ENCODE assay signal across 10 mouse cellular contexts in genomic region chr8:12502856-12503255, GRCm38 (mm10).
DNase-seq lines count a peak whose midpoint lies in the region; ATAC-seq and TF ChIP-seq lines count a peak whose summit lies in the region.
"Had no signal": no experiment of that assay in that cellular context is flagged by ENCODE, and none has a peak within 500 bp of the region (broad histone marks: within the 10 kb centered on the region; RNA-seq: fewer than 3 reads in every experiment).

No protein-coding gene starts in this region.

- no peak for DNase-seq in kidney, postnatal 4 days
- no peak for DNase-seq in embryonic facial prominence, embryonic 14.5 days (ENCODE audit: low spot score)
- DNase-seq in hindbrain, postnatal 0 days (ENCODE audit: low spot score) = no peak
- no peak for DNase-seq in thymus, postnatal 10 days (ENCODE audit: low spot score in 2 of 2)
- DNase-seq in yolk sac, embryonic 10.5 days (ENCODE audit: low spot score) = no peak
- DNase-seq: heart, postnatal 36 days had no signal

- H3K4me1 ChIP-seq in kidney, embryonic 16.5 days (ENCODE audit: insufficient read depth, low read length) = peaks cover 9% of the 10 kb centered on the region; the same call in 1 of the 2 replicates
- peaks cover 7% of the 10 kb centered on the region for H3K4me1 ChIP-seq in embryonic facial prominence, embryonic 14.5 days (ENCODE audit: control insufficient read depth, insufficient read depth, low read length)
- peaks cover 6% of the 10 kb centered on the region; the same call in 1 of the 2 replicates for H3K4me1 ChIP-seq in hindbrain, postnatal 0 days (ENCODE audit: insufficient read depth, low read length)
- peaks cover 32% of the 10 kb centered on the region for H3K4me1 ChIP-seq in neural tube, embryonic 12.5 days

- WGBS in kidney, embryonic 16.5 days = 13% methylated on average over 6 of the region's 6 CpGs
- WGBS in embryonic facial prominence, embryonic 14.5 days = 6% methylated on average over 6 of the region's 6 CpGs
- WGBS in hindbrain, postnatal 0 days = 22% methylated on average over 6 of the region's 6 CpGs
- WGBS in neural tube, embryonic 12.5 days = 7% methylated on average over 6 of the region's 6 CpGs

- H3K4me2 ChIP-seq in kidney, embryonic 16.5 days (replicated peaks; ENCODE audit: low read depth, low read length) = peak overlapping the region; percentile 50
- H3K4me2 ChIP-seq in embryonic facial prominence, embryonic 14.5 days (ENCODE audit: low read depth, low read length) = no peak overlapping the region; the same call in 1 of the 2 replicates
- H3K4me2 ChIP-seq in hindbrain, postnatal 0 days (ENCODE audit: low read depth, low read length) = peak overlapping the region; percentile 52
- peak overlapping the region; percentile 63 for H3K4me2 ChIP-seq in neural tube, embryonic 12.5 days (replicated peaks)

- H3K9me3 ChIP-seq in kidney, embryonic 16.5 days (ENCODE audit: low read length) = no peaks in the 10 kb centered on the region
- no peaks in the 10 kb centered on the region for H3K9me3 ChIP-seq in embryonic facial prominence, embryonic 14.5 days (ENCODE audit: control insufficient read depth, low read length)
- no peaks in the 10 kb centered on the region for H3K9me3 ChIP-seq in hindbrain, postnatal 0 days (ENCODE audit: low read length)
- H3K9me3 ChIP-seq in neural tube, embryonic 12.5 days = 0 out of 2 replicates have a peak, but pooled peaks cover 3% of the 10 kb centered on the region
- H3K9me3 ChIP-seq: embryonic facial prominence, embryonic 15.5 days had no signal

- ATAC-seq in kidney, embryonic 16.5 days (ENCODE audit: low FRiP score, low TSS enrichment) = no peak
- no peak for ATAC-seq in embryonic facial prominence, embryonic 14.5 days (ENCODE audit: low read depth)
- no peak; the same call in 1 of the 2 replicates for ATAC-seq in hindbrain, postnatal 0 days
- no peak for ATAC-seq in neural tube, embryonic 12.5 days (ENCODE audit: low FRiP score, low read depth)
- ATAC-seq in frontal cortex, adult (ENCODE audit: low TSS enrichment) = no peak

- H3K9ac ChIP-seq in kidney, embryonic 16.5 days (replicated peaks; ENCODE audit: low read length) = no peak overlapping the region
- no peak overlapping the region for H3K9ac ChIP-seq in embryonic facial prominence, embryonic 14.5 days (ENCODE audit: low read depth, low read length)
- no peak overlapping the region for H3K9ac ChIP-seq in hindbrain, postnatal 0 days (replicated peaks; ENCODE audit: low read length)
- H3K9ac ChIP-seq in neural tube, embryonic 12.5 days = no peak overlapping the region
- H3K9ac ChIP-seq: embryonic facial prominence, embryonic 15.5 days had no signal

- H3K27me3 ChIP-seq in kidney, embryonic 16.5 days (ENCODE audit: insufficient read depth, low read length) = peaks cover 78% of the 10 kb centered on the region
- peaks cover 85% of the 10 kb centered on the region for H3K27me3 ChIP-seq in embryonic facial prominence, embryonic 14.5 days (replicated peaks; ENCODE audit: control insufficient read depth, insufficient read depth, low read length)
- peaks cover 21% of the 10 kb centered on the region for H3K27me3 ChIP-seq in hindbrain, postnatal 0 days (ENCODE audit: insufficient read depth, low read length)
- H3K27me3 ChIP-seq in neural tube, embryonic 12.5 days (replicated peaks) = peaks cover 56% of the 10 kb centered on the region

- H3K4me3 ChIP-seq in kidney, embryonic 16.5 days (ENCODE audit: low read length) = no peak overlapping the region; the same call in 1 of the 2 replicates
- H3K4me3 ChIP-seq in embryonic facial prominence, embryonic 14.5 days (ENCODE audit: low read depth, low read length) = peak overlapping the region; percentile 14; the same call in 1 of the 2 replicates
- H3K4me3 ChIP-seq in hindbrain, postnatal 0 days (ENCODE audit: low read length) = peak overlapping the region; percentile 20; the same call in 1 of the 2 replicates
- H3K4me3 ChIP-seq in neural tube, embryonic 12.5 days = no peak overlapping the region
- H3K4me3 ChIP-seq: embryonic facial prominence, embryonic 15.5 days had no signal

- H3K27ac ChIP-seq in kidney, embryonic 16.5 days (ENCODE audit: low read length) = no peak overlapping the region
- no peak overlapping the region for H3K27ac ChIP-seq in embryonic facial prominence, embryonic 14.5 days (replicated peaks; ENCODE audit: low read depth, low read length)
- no peak overlapping the region for H3K27ac ChIP-seq in hindbrain, postnatal 0 days
- no peak overlapping the region for H3K27ac ChIP-seq in neural tube, embryonic 12.5 days
- H3K27ac ChIP-seq: embryonic facial prominence, embryonic 15.5 days had no signal

- H3K36me3 ChIP-seq in kidney, embryonic 16.5 days (ENCODE audit: insufficient read depth, low read length) = no peaks in the 10 kb centered on the region
- H3K36me3 ChIP-seq in embryonic facial prominence, embryonic 14.5 days (ENCODE audit: control insufficient read depth, insufficient read depth, low read length) = no peaks in the 10 kb centered on the region
- H3K36me3 ChIP-seq in hindbrain, postnatal 0 days (ENCODE audit: insufficient read depth, low read length) = no peaks in the 10 kb centered on the region
- no peaks in the 10 kb centered on the region for H3K36me3 ChIP-seq in neural tube, embryonic 12.5 days
- H3K36me3 ChIP-seq: embryonic facial prominence, embryonic 15.5 days had no signal

- no peak for TF ChIP-seq CTCF in hindbrain, postnatal 0 days (IDR thresholded peaks at IDR 0.05; ENCODE audit: low read depth)

Comparison
In these comparisons a context has a peak if more than half of its experiments do, and no peak if none do; other contexts are left out.
1. H3K4me3 ChIP-seq: peak in embryonic facial prominence, embryonic 14.5 days (single experiment) and hindbrain, postnatal 0 days (single experiment); none in kidney, embryonic 16.5 days (single experiment) and neural tube, embryonic 12.5 days (single experiment).